Mouse (Mus musculus): ENCODE results near the gene Olfr961.

Gene Olfr961

GRCm38 (mm10) chr9:39644785-39645184 lies at the start of gene Olfr961:
TSS of gene Olfr961 (plus strand) at chr9:39645085.
- DNase-seq (ENCODE audit: low spot score in 2 of 2) = no peak

GRCm38 (mm10) chr9:39602536-39603332 lies 42.2 kb upstream of the Olfr961 start:
- peak; percentile 14 to 17 for DNase-seq (ENCODE audit: low spot score in 2 of 2)

- DNase-seq (ENCODE audit: low spot score in 2 of 2) = peak in 1 of 2 experiments; percentile 12
These were observed 41.5 kb upstream of the Olfr961 start for GRCm38 (mm10) chr9:39603333-39603845.

GRCm38 (mm10) chr9:39603999-39604453 lies 40.9 kb upstream of the Olfr961 start, which contains the start of gene AW551984:
TSS of gene AW551984 (minus strand) at chr9:39604403.
- DNase-seq (ENCODE audit: low spot score in 2 of 2) = no peak

GRCm38 (mm10) chr9:39608497-39608896 lies 36.4 kb upstream of the Olfr961 start:
- no peak for DNase-seq (ENCODE audit: low spot score in 2 of 2)

- no peak for DNase-seq (ENCODE audit: low spot score in 2 of 2)
These were observed 34.5 kb upstream of the Olfr961 start, which contains the start of gene Olfr148 for GRCm38 (mm10) chr9:39610355-39610754. TSS of gene Olfr148 (plus strand) at chr9:39610655.

- no peak for DNase-seq (ENCODE audit: low spot score in 2 of 2)
These were observed 32.9 kb upstream of the Olfr961 start for GRCm38 (mm10) chr9:39611953-39612352.

- no peak for DNase-seq (ENCODE audit: low spot score in 2 of 2)
These were observed 23.8 kb upstream of the Olfr961 start, which contains the start of gene Olfr960 for GRCm38 (mm10) chr9:39621073-39621472. TSS of gene Olfr960 (plus strand) at chr9:39621373.

GRCm38 (mm10) chr9:39623783-39624182 lies 21.1 kb upstream of the Olfr961 start:
- no peak for DNase-seq (ENCODE audit: low spot score in 2 of 2)

GRCm38 (mm10) chr9:39624711-39625110 lies 20.2 kb upstream of the Olfr961 start:
- DNase-seq (ENCODE audit: low spot score in 2 of 2) = no peak

GRCm38 (mm10) chr9:39629069-39629468 lies 15.8 kb upstream of the Olfr961 start:
- no peak for DNase-seq (ENCODE audit: low spot score in 2 of 2)

GRCm38 (mm10) chr9:39633913-39634594 lies 10.8 kb upstream of the Olfr961 start:
- DNase-seq (ENCODE audit: low spot score in 2 of 2) = peak; percentile 25 to 31

- DNase-seq (ENCODE audit: low spot score in 2 of 2) = no peak
These were observed 2.5 kb downstream of the Olfr961 start for GRCm38 (mm10) chr9:39647382-39647781.

GRCm38 (mm10) chr9:39654756-39655396 lies 10.0 kb downstream of the Olfr961 start:
- no peak for DNase-seq (ENCODE audit: low spot score in 2 of 2)

- DNase-seq (ENCODE audit: low spot score in 2 of 2) = no peak
These were observed 22.0 kb downstream of the Olfr961 start, which contains the start of gene Olfr963 for GRCm38 (mm10) chr9:39666905-39667304. TSS of gene Olfr963 (plus strand) at chr9:39667205.

- no peak for DNase-seq (ENCODE audit: low spot score in 2 of 2)
These were observed 24.8 kb downstream of the Olfr961 start for GRCm38 (mm10) chr9:39669723-39670122.

- no peak for DNase-seq (ENCODE audit: low spot score in 2 of 2)
These were observed 29.9 kb downstream of the Olfr961 start for GRCm38 (mm10) chr9:39674820-39675219.

- DNase-seq (ENCODE audit: low spot score in 2 of 2) = no peak
These were observed 33.7 kb downstream of the Olfr961 start for GRCm38 (mm10) chr9:39678557-39678956.

GRCm38 (mm10) chr9:39679280-39679679 lies 34.4 kb downstream of the Olfr961 start:
- DNase-seq (ENCODE audit: low spot score in 2 of 2) = no peak
